29 mouse cellular contexts compared by ENCODE assay signal in the genomic region with DNA sequence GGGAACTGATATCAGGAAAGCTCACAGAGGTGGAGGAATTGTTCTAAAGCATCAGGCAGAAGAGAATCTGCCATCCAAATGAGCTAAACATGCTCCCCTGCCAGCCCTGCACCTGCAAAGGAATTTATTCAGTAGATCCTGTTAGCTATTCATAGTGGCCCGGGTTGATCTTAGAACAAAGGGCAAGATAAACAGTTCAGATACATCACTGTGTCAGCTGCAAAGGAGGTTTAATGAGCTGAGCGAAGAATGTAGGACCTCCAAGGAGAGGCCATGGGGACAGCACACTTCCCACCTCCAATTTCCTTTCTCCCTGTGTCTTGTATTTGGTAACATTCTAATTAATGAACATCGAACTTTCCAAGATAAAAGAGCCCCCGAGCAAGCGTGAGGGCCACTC.
DNase-seq lines count a peak whose midpoint lies in the region; ATAC-seq lines count a peak whose summit lies in the region.
"Had no signal": no experiment of that assay in that cellular context is flagged by ENCODE, and none has a peak within 500 bp of the region (broad histone marks: within the 10 kb centered on the region; RNA-seq: fewer than 3 reads in every experiment).

No protein-coding gene starts in this region.

- no peaks in the 10 kb centered on the region for H3K27me3 ChIP-seq in hindbrain, embryonic 11.5 days (ENCODE audit: control insufficient read depth, insufficient read depth, low read length)
- H3K27me3 ChIP-seq in hindbrain, embryonic 13.5 days: 0 out of 2 replicates have a peak, but pooled peaks cover 5% of the 10 kb centered on the region
- H3K27me3 ChIP-seq in midbrain, embryonic 10.5 days (ENCODE audit: low read depth, poor library complexity, severe bottlenecking): no peaks in the 10 kb centered on the region
- H3K27me3 ChIP-seq: CH12.LX; heart, embryonic 13.5 days had no signal

- H3K4me2 ChIP-seq in hindbrain, embryonic 11.5 days (replicated peaks; ENCODE audit: low read depth, low read length): no peak overlapping the region
- H3K4me2 ChIP-seq in hindbrain, embryonic 13.5 days: no peak overlapping the region
- H3K4me2 ChIP-seq: heart, embryonic 13.5 days; hindbrain, embryonic 14.5 days had no signal

- peak; percentile 56; the same call in 1 of the 2 replicates for ATAC-seq in hindbrain, embryonic 11.5 days (ENCODE audit: low FRiP score)
- no peak for ATAC-seq in hindbrain, embryonic 13.5 days (ENCODE audit: low FRiP score)
- ATAC-seq: forebrain, embryonic 14.5 days; forebrain, postnatal 0 days; hindbrain, postnatal 0 days; inflammation-experienced regulatory T-cells, adult 6 months; intestine, embryonic 16.5 days had no signal

- no peak overlapping the region for H3K4me3 ChIP-seq in hindbrain, embryonic 11.5 days (ENCODE audit: low read depth, low read length)
- no peak overlapping the region for H3K4me3 ChIP-seq in hindbrain, embryonic 13.5 days
- H3K4me3 ChIP-seq in midbrain, embryonic 10.5 days: no peak overlapping the region
- H3K4me3 ChIP-seq: forebrain, embryonic 10.5 days; gastrocnemius, adult 2 months; heart, embryonic 13.5 days had no signal

- WGBS in hindbrain, embryonic 11.5 days: 38% methylated on average over 5 of the region's 5 CpGs
- 26% methylated on average over 5 of the region's 5 CpGs for WGBS in hindbrain, embryonic 13.5 days
- WGBS in midbrain, embryonic 10.5 days: 45% methylated on average over 5 of the region's 5 CpGs

- no peaks in the 10 kb centered on the region for H3K9me3 ChIP-seq in hindbrain, embryonic 11.5 days (ENCODE audit: control insufficient read depth, low read length)
- H3K9me3 ChIP-seq in hindbrain, embryonic 13.5 days: no peaks in the 10 kb centered on the region
- no peaks in the 10 kb centered on the region for H3K9me3 ChIP-seq in midbrain, embryonic 10.5 days (replicated peaks)
- H3K9me3 ChIP-seq: forebrain, embryonic 10.5 days; G1E; heart, embryonic 13.5 days had no signal

- no peaks in the 10 kb centered on the region for H3K36me3 ChIP-seq in hindbrain, embryonic 11.5 days (ENCODE audit: control insufficient read depth, insufficient read depth, low read length)
- no peaks in the 10 kb centered on the region for H3K36me3 ChIP-seq in hindbrain, embryonic 13.5 days
- no peaks in the 10 kb centered on the region for H3K36me3 ChIP-seq in midbrain, embryonic 10.5 days
- H3K36me3 ChIP-seq: forebrain, embryonic 10.5 days; G1E; heart, embryonic 13.5 days had no signal

- peak; percentile 4 for DNase-seq in hindbrain, embryonic 11.5 days (ENCODE audit: low spot score)
- peak; percentile 27 for DNase-seq in R1 (ENCODE audit: low read depth, low spot score)
- peak; percentile 3 for DNase-seq in embryo, embryonic 10.5 days (ENCODE audit: low spot score)
- peak; percentile 64 for DNase-seq in retina, postnatal 1 day
- no peak for DNase-seq in cerebellum, adult 9-11 months
- DNase-seq in midbrain, embryonic 10.5 days (ENCODE audit: low spot score): no peak
- DNase-seq: adrenal gland, postnatal 10 days; adrenal gland, postnatal 36 days; B cell, adult 2 months; cerebellum, adult 11 months; cerebellum, adult 2 months; cerebellum, postnatal 10 days; cerebellum, postnatal 36 days; forebrain, postnatal 0 days; gastrocnemius, adult 2 months; gastrocnemius, postnatal 14 days; heart, adult 11 months; heart, postnatal 14 days; kidney, adult 18-20 months had no signal

- H3K9ac ChIP-seq in hindbrain, embryonic 11.5 days (ENCODE audit: low read depth, low read length): no peak overlapping the region
- H3K9ac ChIP-seq in hindbrain, embryonic 13.5 days: no peak overlapping the region
- H3K9ac ChIP-seq: forebrain, postnatal 0 days; heart, embryonic 13.5 days; hindbrain, embryonic 14.5 days had no signal

- no peak overlapping the region for H3K27ac ChIP-seq in hindbrain, embryonic 11.5 days (ENCODE audit: low read depth, low read length)
- no peak overlapping the region for H3K27ac ChIP-seq in hindbrain, embryonic 13.5 days
- no peak overlapping the region for H3K27ac ChIP-seq in midbrain, embryonic 10.5 days (replicated peaks)
- H3K27ac ChIP-seq: forebrain, embryonic 10.5 days; gastrocnemius, adult 2 months; heart, embryonic 13.5 days; hindbrain, embryonic 14.5 days; hindbrain, postnatal 0 days had no signal

- no peaks in the 10 kb centered on the region for H3K4me1 ChIP-seq in hindbrain, embryonic 11.5 days (replicated peaks; ENCODE audit: control insufficient read depth, insufficient read depth, low read length)
- H3K4me1 ChIP-seq in hindbrain, embryonic 13.5 days (replicated peaks): 0 out of 2 replicates have a peak, but pooled peaks cover 3% of the 10 kb centered on the region
- 0 out of 2 replicates have a peak, but pooled peaks cover 6% of the 10 kb centered on the region for H3K4me1 ChIP-seq in midbrain, embryonic 10.5 days
- H3K4me1 ChIP-seq: heart, embryonic 13.5 days had no signal

Comparison
In these comparisons a context has a peak if more than half of its experiments do, and no peak if none do; other contexts are left out.
1. DNase-seq: peak in hindbrain, embryonic 11.5 days (single experiment), R1 (single experiment), embryo, embryonic 10.5 days (single experiment) and retina, postnatal 1 day (single experiment); none in cerebellum, adult 9-11 months (single experiment) and midbrain, embryonic 10.5 days (single experiment).